Mouse (Mus musculus): ENCODE data around the gene Il9r.

The Il9r gene

GRCm38 (mm10) chr11:32200075-32200601 is at the start of gene Il9r:
Il9r (minus strand) TSS chr11:32200279.
- no peak for ATAC-seq (ENCODE audit: insufficient number of reproducible peaks, low FRiP score, low TSS enrichment)

DNA sequence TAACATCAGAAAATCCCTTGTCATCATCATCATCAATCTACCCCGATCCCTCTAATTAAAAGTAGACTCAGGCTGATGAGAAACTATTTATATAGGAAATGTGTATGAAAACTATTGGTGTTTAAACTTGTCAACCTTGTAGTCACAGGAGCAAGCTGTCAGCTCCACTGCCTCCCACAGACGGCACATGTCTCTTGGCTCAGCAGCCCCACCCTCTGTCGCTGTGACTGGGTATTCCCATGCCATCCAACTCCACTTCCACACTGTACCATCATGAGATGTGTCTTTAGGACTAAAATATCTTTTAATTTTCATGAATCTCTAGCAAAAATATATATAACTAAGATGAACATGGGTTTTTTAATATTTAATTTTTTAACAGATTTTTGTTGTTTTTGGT is 48.3 kb upstream of the Il9r start:
- ATAC-seq (ENCODE audit: insufficient number of reproducible peaks, low FRiP score, low TSS enrichment) = no peak

DNA sequence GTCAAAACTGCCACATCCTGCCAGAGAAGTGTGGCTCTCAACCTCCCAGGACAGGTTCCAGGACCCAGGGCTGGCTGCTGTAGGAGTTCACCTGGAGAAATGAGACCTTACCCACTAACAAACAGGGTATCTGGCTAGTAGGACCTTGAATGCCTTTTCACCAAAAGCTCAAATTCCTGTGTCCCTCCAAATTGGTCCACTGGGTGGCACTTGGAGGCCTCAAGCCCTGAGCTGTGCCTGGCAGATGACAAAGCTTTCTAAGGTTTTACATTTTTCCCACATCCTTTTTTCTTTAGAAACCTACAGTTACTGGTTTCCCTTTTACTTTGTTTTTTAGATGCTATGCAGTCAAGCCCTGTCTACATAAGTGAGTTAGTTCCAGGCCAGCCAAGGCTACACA is 47.0 kb upstream of the Il9r start:
- no peak for ATAC-seq (ENCODE audit: insufficient number of reproducible peaks, low FRiP score, low TSS enrichment)

GRCm38 (mm10) chr11:32245614-32246013 is 45.5 kb upstream of the Il9r start:
- ATAC-seq (ENCODE audit: insufficient number of reproducible peaks, low FRiP score, low TSS enrichment) = no peak

DNA sequence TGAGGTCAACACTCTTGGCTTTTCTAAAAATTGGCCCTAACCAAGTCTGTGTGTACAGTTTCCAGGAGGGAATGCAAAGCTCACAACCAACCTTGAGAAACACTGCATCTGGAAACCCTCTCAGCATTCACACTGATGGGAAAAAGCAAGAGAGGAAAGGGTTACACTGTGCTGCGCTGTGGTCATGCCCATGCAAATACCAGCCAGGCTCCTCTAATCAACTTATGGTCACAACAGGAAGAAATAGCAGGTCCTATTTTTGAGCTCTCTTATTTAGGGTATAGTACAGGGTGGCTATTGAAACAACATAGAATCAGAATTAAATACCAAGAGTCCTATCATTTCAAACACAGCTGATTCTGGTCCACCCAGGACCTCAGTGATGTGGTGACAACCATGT is 44.5 kb upstream of the Il9r start:
- ATAC-seq (ENCODE audit: insufficient number of reproducible peaks, low FRiP score, low TSS enrichment) = no peak

DNA sequence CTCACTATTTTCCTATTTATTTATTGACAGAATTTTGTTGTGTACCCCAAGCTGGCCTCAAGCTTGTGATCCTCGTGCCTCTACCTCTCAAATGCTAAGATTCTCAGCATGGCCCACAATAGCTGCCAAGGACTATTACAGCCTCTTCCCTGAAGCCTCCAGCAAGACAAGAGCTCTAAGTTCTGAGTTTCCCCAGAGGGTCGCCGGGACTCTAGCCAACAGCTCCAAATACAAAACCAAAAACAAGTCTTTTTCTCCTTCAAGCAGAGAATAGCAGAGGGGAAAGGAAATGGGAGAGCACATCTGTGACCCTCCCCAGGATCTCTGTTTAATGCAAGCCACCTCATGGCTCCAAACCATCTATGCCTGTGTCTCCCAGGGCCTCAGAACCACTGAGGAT is 44.0 kb upstream of the Il9r start:
- no peak for ATAC-seq (ENCODE audit: insufficient number of reproducible peaks, low FRiP score, low TSS enrichment)

DNA sequence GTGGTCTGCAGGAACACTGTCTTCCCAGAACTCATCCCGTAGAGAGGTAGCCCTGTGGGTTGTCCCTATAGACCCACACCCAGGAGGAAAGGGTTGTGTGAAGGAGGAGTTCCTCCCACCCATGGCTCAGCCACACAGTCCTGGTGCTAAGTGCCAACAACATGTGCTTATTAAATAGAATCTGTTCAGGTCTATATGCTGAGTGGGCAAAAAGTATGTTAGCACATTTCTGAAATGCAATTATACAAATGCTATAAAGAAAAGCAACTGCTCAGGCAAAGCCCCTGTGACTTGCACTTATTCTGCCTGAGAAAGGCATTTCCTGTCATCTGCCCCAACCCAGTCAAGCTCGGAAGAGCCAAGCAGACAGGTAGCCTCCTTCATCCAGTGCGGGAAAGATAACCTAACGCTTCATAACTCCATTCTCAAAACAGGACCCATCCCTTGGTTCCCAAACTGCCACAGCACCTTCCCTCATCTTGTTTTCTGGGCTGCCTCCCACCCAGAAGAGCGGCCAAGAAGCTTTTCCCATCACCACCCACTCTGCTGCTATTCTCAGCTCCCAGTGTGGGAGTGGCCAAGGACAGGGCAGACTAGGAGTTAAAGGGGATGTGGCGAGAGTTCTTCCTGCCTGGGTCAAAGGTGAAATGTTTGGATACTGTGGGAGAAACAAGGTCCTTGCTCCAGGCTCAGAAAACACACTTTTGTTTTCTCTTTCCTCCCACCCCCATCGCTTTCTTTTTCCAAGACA is 43.3 kb upstream of the Il9r start:
- no peak for ATAC-seq (ENCODE audit: insufficient number of reproducible peaks, low FRiP score, low TSS enrichment)

- ATAC-seq (ENCODE audit: insufficient number of reproducible peaks, low FRiP score, low TSS enrichment) = no peak
Measured at GRCm38 (mm10) chr11:32242209-32242608, 42.1 kb upstream of the Il9r start.

DNA sequence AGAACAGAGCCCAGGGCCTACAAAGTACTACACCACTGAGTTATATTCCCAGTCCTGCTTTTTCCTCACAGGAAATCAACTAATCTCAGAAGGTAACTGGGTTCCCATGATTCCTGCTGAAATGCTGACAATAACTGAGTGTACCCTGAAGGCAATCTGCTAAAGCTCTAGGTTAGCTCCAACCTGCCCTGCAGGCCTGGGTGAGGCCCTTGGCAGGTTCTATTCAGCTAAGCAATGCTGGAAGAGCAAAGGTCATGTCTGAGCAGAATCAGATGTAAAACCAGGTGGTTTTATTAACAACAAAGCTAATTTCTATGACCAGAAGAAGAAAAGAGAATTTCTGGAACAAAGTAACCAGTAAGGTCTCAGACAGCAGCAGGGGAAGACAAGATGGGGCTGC is 41.3 kb upstream of the Il9r start:
- no peak for ATAC-seq (ENCODE audit: insufficient number of reproducible peaks, low FRiP score, low TSS enrichment)

DNA sequence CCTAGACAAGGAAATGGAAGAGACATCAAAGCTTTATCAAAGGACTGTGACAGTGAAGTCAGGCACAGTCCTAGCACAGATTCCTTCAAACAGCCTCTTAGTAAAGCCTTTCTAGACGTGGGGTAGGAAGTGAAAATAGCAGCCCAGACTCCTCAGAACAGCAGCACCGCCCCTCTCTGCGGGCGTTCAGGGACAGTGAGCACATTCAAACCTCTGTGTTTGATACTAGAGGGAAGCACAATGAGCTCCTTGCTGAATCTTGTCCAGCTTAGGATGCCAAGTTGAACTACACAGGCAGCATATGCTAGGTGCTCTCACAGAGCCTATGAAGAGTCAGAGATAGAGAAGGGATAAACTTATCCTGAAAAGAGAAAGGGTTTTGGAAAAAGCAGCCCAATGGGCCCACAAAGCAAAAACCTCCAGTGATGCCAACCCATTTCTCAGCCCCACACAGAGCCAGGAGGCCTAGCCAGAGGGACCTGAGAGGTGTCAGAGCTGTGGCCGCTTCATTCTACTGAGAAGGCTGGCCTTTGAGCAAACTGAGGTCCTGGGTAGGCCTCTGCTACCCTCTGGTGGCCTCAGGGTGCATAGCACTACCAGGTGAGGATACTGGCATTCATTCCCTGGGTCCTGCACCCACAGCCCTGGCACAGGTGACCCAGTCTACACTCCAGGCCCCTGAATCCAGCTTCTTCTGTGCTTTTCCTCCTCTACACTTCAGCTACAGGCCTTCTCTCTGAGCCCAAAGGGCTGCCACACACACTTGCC is 38.2 kb upstream of the Il9r start:
- peak; percentile 75 for ATAC-seq (ENCODE audit: insufficient number of reproducible peaks, low FRiP score, low TSS enrichment)

GRCm38 (mm10) chr11:32237411-32237795 is 37.3 kb upstream of the Il9r start:
- no peak for ATAC-seq (ENCODE audit: insufficient number of reproducible peaks, low FRiP score, low TSS enrichment)

DNA sequence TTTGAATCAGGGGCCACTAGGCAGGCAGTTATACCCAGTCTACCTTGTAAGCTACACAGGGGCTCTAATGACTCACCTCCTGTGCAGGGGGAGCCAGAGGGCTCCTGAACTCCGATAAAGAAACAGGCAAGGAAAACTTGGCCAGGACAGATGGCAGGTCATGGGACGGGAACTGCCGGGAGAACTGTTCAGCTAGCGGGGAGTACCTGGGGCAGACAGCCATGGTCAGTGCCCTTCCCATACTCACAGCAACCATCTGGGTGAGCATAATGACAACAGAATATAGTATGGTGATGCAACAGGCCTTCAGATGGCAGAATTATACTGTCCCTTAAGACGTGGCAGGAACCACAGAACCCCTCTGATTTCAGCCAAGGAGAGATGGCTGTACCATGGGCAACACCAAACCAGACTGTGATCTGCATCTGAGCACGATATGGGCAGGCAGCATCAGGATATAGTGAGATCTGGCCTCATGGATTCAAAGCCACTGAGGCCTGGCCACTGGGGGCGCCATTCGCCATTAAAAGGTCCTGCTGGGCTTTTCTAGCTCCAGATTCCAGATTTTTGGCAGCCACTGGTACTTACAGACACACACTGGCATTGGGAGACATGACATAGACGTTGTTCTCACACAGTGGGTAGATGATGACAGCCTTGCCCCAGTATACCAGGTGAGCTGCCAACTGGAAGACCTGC is 36.8 kb upstream of the Il9r start:
- ATAC-seq (ENCODE audit: insufficient number of reproducible peaks, low FRiP score, low TSS enrichment) = no peak

DNA sequence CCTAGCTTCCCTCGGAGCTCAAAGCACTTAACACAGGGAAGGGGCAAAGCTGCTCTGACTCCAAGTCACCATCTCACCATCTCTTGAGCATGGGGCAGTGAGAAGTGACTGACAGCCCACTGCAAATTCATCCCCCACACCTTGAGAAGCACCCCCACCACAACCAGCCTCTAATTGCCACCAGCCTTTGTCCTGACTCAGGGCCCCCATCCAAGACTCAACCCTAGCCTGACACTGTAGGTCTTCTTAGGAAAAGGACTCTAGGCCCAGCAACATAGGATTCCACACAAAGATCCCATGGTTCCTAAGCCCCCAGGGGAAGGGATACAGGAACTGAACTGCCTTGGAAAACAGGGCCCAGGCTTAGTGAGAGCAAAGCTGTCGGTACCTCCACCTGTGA is 36.1 kb upstream of the Il9r start:
- no peak for ATAC-seq (ENCODE audit: insufficient number of reproducible peaks, low FRiP score, low TSS enrichment)

GRCm38 (mm10) chr11:32235646-32236045 is 35.6 kb upstream of the Il9r start:
- ATAC-seq (ENCODE audit: insufficient number of reproducible peaks, low FRiP score, low TSS enrichment) = no peak

DNA sequence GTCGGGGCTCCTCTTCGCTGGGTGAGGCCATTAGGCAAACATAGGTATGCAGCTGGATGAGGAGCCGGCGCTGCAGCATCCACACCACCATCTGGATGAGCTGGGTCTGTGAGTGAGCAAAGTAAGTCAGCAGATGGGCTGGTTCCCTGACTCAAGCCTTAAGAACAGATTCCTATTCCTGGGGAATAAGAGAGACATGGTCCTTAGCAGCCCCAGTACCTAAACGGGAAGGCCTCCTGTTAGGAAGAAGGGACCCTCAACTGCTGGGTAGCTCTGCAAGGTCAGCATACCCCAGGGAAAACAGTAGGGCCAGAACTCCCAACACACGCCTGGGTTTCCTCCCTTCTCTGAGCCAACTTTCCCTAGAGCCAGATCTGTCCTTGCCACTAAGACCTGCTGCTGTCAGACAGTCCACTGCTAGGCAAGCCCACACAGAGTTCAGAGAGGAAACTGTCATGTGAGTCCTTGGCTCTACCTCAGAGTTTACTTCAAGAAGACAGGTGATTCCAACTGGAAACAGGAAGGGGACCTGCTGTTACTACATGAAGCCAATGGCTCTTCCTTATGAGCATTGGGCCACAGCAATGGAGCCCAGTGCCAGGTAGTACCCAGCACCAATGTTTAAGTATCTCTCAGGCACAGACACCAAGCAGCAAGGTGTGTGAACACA is 34.9 kb upstream of the Il9r start:
- ATAC-seq (ENCODE audit: insufficient number of reproducible peaks, low FRiP score, low TSS enrichment) = no peak

GRCm38 (mm10) chr11:32233895-32234294 is 33.8 kb upstream of the Il9r start:
- ATAC-seq (ENCODE audit: insufficient number of reproducible peaks, low FRiP score, low TSS enrichment) = no peak

DNA sequence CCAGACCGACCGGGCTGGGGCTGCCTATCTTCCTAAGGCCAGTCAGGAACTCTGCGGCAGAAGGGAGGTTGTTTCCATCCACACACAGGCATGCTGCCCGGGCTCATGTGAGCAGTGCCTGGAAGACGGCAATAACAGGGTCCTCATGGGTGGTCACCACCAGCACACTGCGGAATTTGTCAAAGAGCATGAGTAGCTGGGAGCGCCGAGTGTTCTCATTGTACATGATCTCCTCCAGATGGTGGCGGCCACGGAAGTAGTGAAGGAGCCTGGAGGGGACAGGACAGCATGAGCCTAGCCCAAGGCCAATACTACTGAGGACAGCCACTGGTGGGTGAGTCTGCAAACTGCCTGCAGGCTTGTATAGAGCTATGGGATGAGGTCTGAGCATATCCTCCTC is 32.8 kb upstream of the Il9r start:
- ATAC-seq (ENCODE audit: insufficient number of reproducible peaks, low FRiP score, low TSS enrichment) = no peak

DNA sequence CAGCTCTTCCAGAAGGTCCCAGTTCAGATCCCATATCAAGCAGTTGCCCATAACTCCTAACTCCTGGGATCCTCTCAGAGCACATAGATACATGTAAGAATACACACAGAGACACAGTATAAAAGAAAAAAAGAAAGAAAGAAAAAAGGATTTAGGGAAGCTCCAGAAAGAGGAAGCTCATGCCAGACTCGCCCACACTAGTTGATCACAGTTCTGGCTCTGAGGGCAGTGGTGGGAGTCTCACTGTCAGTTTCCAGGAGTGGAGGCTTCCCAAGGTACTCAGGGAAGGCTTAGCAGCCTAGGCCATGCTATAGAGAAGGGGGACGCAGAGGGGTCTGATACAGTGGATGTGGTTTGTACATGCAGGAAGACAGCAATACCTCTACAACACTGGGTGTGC is 31.0 kb upstream of the Il9r start:
- ATAC-seq (ENCODE audit: insufficient number of reproducible peaks, low FRiP score, low TSS enrichment) = no peak

DNA sequence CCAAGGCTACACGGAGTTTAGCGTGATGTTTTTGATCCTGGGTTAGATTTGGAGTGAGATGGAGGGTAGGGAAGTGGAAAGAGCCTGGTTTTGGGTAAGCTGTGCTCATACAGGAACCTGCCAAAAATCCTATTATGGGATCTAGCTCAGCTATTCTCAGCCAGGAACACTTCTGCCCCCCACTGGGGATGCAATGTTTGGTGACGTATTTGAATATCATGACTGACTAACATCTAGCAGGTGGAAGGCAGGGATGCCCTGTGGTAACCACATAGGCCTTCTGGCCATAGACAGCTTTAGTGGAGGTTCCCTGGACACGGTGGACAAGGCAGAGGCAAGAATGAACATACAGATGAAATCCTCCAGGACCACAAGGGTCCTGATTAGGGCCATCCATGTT is 30.1 kb upstream of the Il9r start:
- no peak for ATAC-seq (ENCODE audit: insufficient number of reproducible peaks, low FRiP score, low TSS enrichment)

GRCm38 (mm10) chr11:32228292-32228845 is 28.3 kb upstream of the Il9r start:
- no peak for ATAC-seq (ENCODE audit: insufficient number of reproducible peaks, low FRiP score, low TSS enrichment)

Measured in cerebellum, adult (tissue).